Mouse (Mus musculus) stomach, embryonic 15.5 days (tissue): Measurements from ENCODE around the gene Kif2c. TPM values are rescaled to one million over a fixed set of nuclear protein-coding genes. Genes with fewer than 3 reads are reported as not detected.

ENCODE experiments used
- ATAC-seq: fragments of 200-750 bp; cut with Nextera tagmentation; 2 replicates; pipeline ENCODE4 v1.8.0; 2017; ENCODE audit warnings: low read depth, moderate number of reproducible peaks, moderate TSS enrichment; ENCODE audit not compliant: insufficient read depth, low FRiP score
- H3K27ac ChIP-seq: fragments of 300-500 bp; sonication (generic); 2 replicates; pipeline ENCODE4 v1.5.1; 2015; ENCODE audit warnings: mild to moderate bottlenecking, inconsistent platforms
- H3K27me3 ChIP-seq: fragments of 300-500 bp; sonication (generic); replicated peaks from 2 replicates; pipeline ENCODE4 v1.6.1; 2015; ENCODE audit warnings: inconsistent platforms
- H3K36me3 ChIP-seq: fragments of 300-500 bp; sonication (generic); 2 replicates; pipeline ENCODE4 v1.6.1; 2015; ENCODE audit warnings: inconsistent platforms
- H3K4me1 ChIP-seq: fragments of 300-500 bp; sonication (generic); 2 replicates; pipeline ENCODE4 v1.6.1; 2015; ENCODE audit warnings: inconsistent platforms
- H3K4me2 ChIP-seq: fragments of 300-500 bp; sonication (generic); 2 replicates; pipeline ENCODE4 v1.6.1; 2015; ENCODE audit warnings: mild to moderate bottlenecking, inconsistent platforms
- H3K4me3 ChIP-seq: fragments of 300-500 bp; sonication (generic); replicated peaks from 2 replicates; pipeline ENCODE4 v1.5.1; 2015; ENCODE audit warnings: inconsistent platforms
- H3K9ac ChIP-seq: fragments of 300-500 bp; sonication (generic); 2 replicates; pipeline ENCODE4 v1.6.1; 2015; ENCODE audit warnings: inconsistent platforms
- H3K9me3 ChIP-seq: fragments of 300-500 bp; sonication (generic); 2 replicates; pipeline ENCODE4 v1.6.1; 2016; ENCODE audit warnings: inconsistent platforms
- WGBS: fragments of 180-500 bp; shearing (Covaris S2); methylation state at CpG from one replicate; pipeline ENCODE4 v1.1.7; 2015; 5-methylcytosine and 5-hydroxymethylcytosine counted together
- polyA plus RNA-seq: library from polyadenylated mRNA; unstranded; fragments of >200 nt; fragmentation: Nextera tagmentation; extraction: Ambion mirVana; gene quantifications from 2 replicates; pipeline ENCODE4 v1.2.1, GENCODE M21; 2015

The Kif2c gene
- polyA plus RNA-seq, 1 experiment from 2014 or later, result 40.4 TPM

- no peak overlapping the region for H3K4me3 ChIP-seq
- H3K4me2 ChIP-seq, result no peak overlapping the region
- 78% methylated on average over 5 of the region's 5 CpGs for WGBS
- peaks cover 49% of the 10 kb centered on the region for H3K36me3 ChIP-seq
- H3K4me1 ChIP-seq, result no peaks in the 10 kb centered on the region
- H3K27ac ChIP-seq, result no peak overlapping the region
- no peaks in the 10 kb centered on the region for H3K27me3 ChIP-seq
- ATAC-seq, result no peak
- no peaks in the 10 kb centered on the region for H3K9me3 ChIP-seq
- no peak overlapping the region for H3K9ac ChIP-seq
These were observed 12.5 kb downstream of the Kif2c start for GRCm38 (mm10) chr4:117169936-117170335.

GRCm38 (mm10) chr4:117161183-117161582, 21.3 kb downstream of the Kif2c start:
- Histone ChIP-seq H3K9me3 (no peaks in the 10 kb centered on the region), H3K9ac (no peak overlapping the region), H3K36me3 (peaks cover 43% of the 10 kb centered on the region), H3K27ac (no peak overlapping the region), H3K27me3 (no peaks in the 10 kb centered on the region), H3K4me3 (no peak overlapping the region), H3K4me1 (no peaks in the 10 kb centered on the region), H3K4me2 (no peak overlapping the region)
- no peak for ATAC-seq
- WGBS, result 74% methylated on average over 4 of the region's 4 CpGs

- Histone ChIP-seq H3K9ac (no peak overlapping the region), H3K4me3 (no peak overlapping the region), H3K9me3 (no peaks in the 10 kb centered on the region), H3K4me2 (no peak overlapping the region), H3K27me3 (no peaks in the 10 kb centered on the region), H3K4me1 (no peaks in the 10 kb centered on the region), H3K36me3 (peaks cover 36% of the 10 kb centered on the region), H3K27ac (no peak overlapping the region)
- 79% methylated on average over 10 of the region's 10 CpGs for WGBS
- ATAC-seq, result no peak
These were observed 22.8 kb downstream of the Kif2c start for GRCm38 (mm10) chr4:117159666-117160065.

GRCm38 (mm10) chr4:117156372-117156771, 26.1 kb downstream of the Kif2c start:
- ATAC-seq, result no peak

GRCm38 (mm10) chr4:117155792-117156355, 26.6 kb downstream of the Kif2c start, which contains the start of gene Rps8:
TSS of gene Rps8 (minus strand) at chr4:117156243.
- Histone ChIP-seq H3K4me2 (peak within 1 kb of the TSS; percentile 64), H3K36me3 (peaks cover 33% of the 10 kb centered on the region)
- under 1% methylated on average over 52 of the region's 52 CpGs for WGBS

More at GRCm38 (mm10) chr4:117156372-117156771, 26.1 kb downstream of the Kif2c start:
- no peak overlapping the region; the same call in 1 of the 2 replicates for H3K27ac ChIP-seq
- peak overlapping the region; percentile 93 for H3K4me3 ChIP-seq
- H3K4me2 ChIP-seq, result peak overlapping the region; percentile 64
- peaks cover 32% of the 10 kb centered on the region for H3K36me3 ChIP-seq
- no peaks in the 10 kb centered on the region for H3K27me3 ChIP-seq
- peaks cover 20% of the 10 kb centered on the region; the same call in 1 of the 2 replicates for H3K4me1 ChIP-seq
- H3K9me3 ChIP-seq, result no peaks in the 10 kb centered on the region
- WGBS, result 24% methylated on average over 6 of the region's 6 CpGs
- H3K9ac ChIP-seq, result no peak overlapping the region

GRCm38 (mm10) chr4:117155020-117155791, 27.2 kb downstream of the Kif2c start:
- H3K36me3 ChIP-seq, result peaks cover 33% of the 10 kb centered on the region
- no peaks in the 10 kb centered on the region for H3K27me3 ChIP-seq
- H3K27ac ChIP-seq, result peak overlapping the region; percentile 94
- WGBS, result under 1% methylated on average over 44 of the region's 44 CpGs
- peaks cover 22% of the 10 kb centered on the region; the same call in 1 of the 2 replicates for H3K4me1 ChIP-seq
- H3K4me3 ChIP-seq, result peak overlapping the region; percentile 93
- no peaks in the 10 kb centered on the region for H3K9me3 ChIP-seq
- peak overlapping the region; percentile 64 for H3K4me2 ChIP-seq
- H3K9ac ChIP-seq, result peak overlapping the region; percentile 100
- no peak for ATAC-seq

More at GRCm38 (mm10) chr4:117155792-117156355, 26.6 kb downstream of the Kif2c start, which contains the start of gene Rps8:
- H3K4me1 ChIP-seq, result peaks cover 20% of the 10 kb centered on the region; the same call in 1 of the 2 replicates
- no peaks in the 10 kb centered on the region for H3K9me3 ChIP-seq
- peak; percentile 85 for ATAC-seq
- peak within 1 kb of the TSS; percentile 93 for H3K4me3 ChIP-seq
- H3K27me3 ChIP-seq, result no peaks in the 10 kb centered on the region
- H3K9ac ChIP-seq, result peak within 1 kb of the TSS; percentile 100
- peak within 1 kb of the TSS; percentile 94 for H3K27ac ChIP-seq

GRCm38 (mm10) chr4:117152714-117153113, 29.7 kb downstream of the Kif2c start:
- no peaks in the 10 kb centered on the region for H3K9me3 ChIP-seq
- no peak overlapping the region for H3K9ac ChIP-seq
- peaks cover 22% of the 10 kb centered on the region; the same call in 1 of the 2 replicates for H3K4me1 ChIP-seq
- peak overlapping the region; percentile 64; the same call in 1 of the 2 replicates for H3K4me2 ChIP-seq
- H3K27me3 ChIP-seq, result no peaks in the 10 kb centered on the region
- peaks cover 34% of the 10 kb centered on the region for H3K36me3 ChIP-seq
- H3K4me3 ChIP-seq, result no peak overlapping the region
- WGBS, result 58% methylated on average over 5 of the region's 5 CpGs
- ATAC-seq, result no peak
- H3K27ac ChIP-seq, result no peak overlapping the region

GRCm38 (mm10) chr4:117151416-117151815, 31.0 kb downstream of the Kif2c start:
- no peak overlapping the region for H3K4me3 ChIP-seq
- ATAC-seq, result no peak
- H3K9ac ChIP-seq, result no peak overlapping the region
- H3K36me3 ChIP-seq, result peaks cover 34% of the 10 kb centered on the region
- whole genome bisulfite sequencing, result 41% methylated on average over 1 of the region's 1 CpGs
- no peak overlapping the region for H3K4me2 ChIP-seq
- H3K4me1 ChIP-seq, result peaks cover 22% of the 10 kb centered on the region; the same call in 1 of the 2 replicates
- no peaks in the 10 kb centered on the region for H3K27me3 ChIP-seq
- H3K27ac ChIP-seq, result no peak overlapping the region
- H3K9me3 ChIP-seq, result no peaks in the 10 kb centered on the region

GRCm38 (mm10) chr4:117150212-117150733, 32.2 kb downstream of the Kif2c start:
- peaks cover 22% of the 10 kb centered on the region; the same call in 1 of the 2 replicates for H3K4me1 ChIP-seq
- no peak overlapping the region for H3K4me3 ChIP-seq
- H3K36me3 ChIP-seq, result peaks cover 34% of the 10 kb centered on the region
- H3K9me3 ChIP-seq, result no peaks in the 10 kb centered on the region
- ATAC-seq, result no peak
- 0 out of 2 replicates have a peak overlapping the region, but pooled peaks have one; percentile 12 for H3K27ac ChIP-seq
- no peak overlapping the region for H3K4me2 ChIP-seq
- H3K9ac ChIP-seq, result no peak overlapping the region
- H3K27me3 ChIP-seq, result no peaks in the 10 kb centered on the region
- 89% methylated on average over 6 of the region's 6 CpGs for WGBS

GRCm38 (mm10) chr4:117149291-117150211, 32.9 kb downstream of the Kif2c start:
- H3K4me2 ChIP-seq, result no peak overlapping the region
- 0 out of 2 replicates have a peak overlapping the region, but pooled peaks have one; percentile 12 for H3K27ac ChIP-seq
- 65% methylated on average over 6 of the region's 6 CpGs for WGBS
- no peak for ATAC-seq
- peaks cover 22% of the 10 kb centered on the region; the same call in 1 of the 2 replicates for H3K4me1 ChIP-seq
- H3K9ac ChIP-seq, result no peak overlapping the region
- no peaks in the 10 kb centered on the region for H3K9me3 ChIP-seq
- no peak overlapping the region for H3K4me3 ChIP-seq
- peaks cover 34% of the 10 kb centered on the region for H3K36me3 ChIP-seq
- H3K27me3 ChIP-seq, result no peaks in the 10 kb centered on the region

GRCm38 (mm10) chr4:117148815-117149214, 33.6 kb downstream of the Kif2c start:
- no peak for ATAC-seq
- no peaks in the 10 kb centered on the region for H3K27me3 ChIP-seq
- no peak overlapping the region for H3K4me2 ChIP-seq
- H3K36me3 ChIP-seq, result peaks cover 34% of the 10 kb centered on the region
- H3K9me3 ChIP-seq, result no peaks in the 10 kb centered on the region
- H3K4me3 ChIP-seq, result no peak overlapping the region
- H3K4me1 ChIP-seq, result peaks cover 16% of the 10 kb centered on the region; the same call in 1 of the 2 replicates
- no peak overlapping the region for H3K27ac ChIP-seq
- WGBS, result 65% methylated on average over 24 of the region's 24 CpGs
- H3K9ac ChIP-seq, result no peak overlapping the region
